Mouse (Mus musculus): ENCODE measurements around the gene Caly.
A peak's percentile ranks its signal among the peaks of the same experiment; 100 is the strongest.

Caly gene

DNA sequence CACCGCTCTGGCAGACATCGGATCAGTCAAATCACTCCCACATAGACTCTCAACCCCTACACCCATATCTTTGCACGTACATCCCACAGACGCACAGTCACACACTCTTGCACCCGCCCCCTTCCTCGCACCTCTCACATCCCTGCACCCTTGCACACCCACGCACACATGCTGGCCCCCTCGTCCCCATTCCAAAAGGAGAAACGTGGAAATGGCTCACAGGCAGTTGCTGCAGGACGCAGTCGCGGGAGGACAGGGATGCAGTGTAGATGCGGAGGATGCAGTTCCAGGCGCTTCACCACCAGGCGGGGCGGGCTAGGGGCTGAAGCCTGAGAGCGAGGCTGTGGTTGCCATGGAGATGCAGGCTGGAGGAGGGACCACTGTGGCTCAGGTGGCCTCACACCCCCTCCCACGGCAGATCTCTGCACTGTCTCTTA, at the start of gene Caly:
Gene Caly (minus strand): TSS at position 307 of the 437 bp plus-strand sequence.
- DNase-seq (ENCODE audit: low spot score): no peak

DNA sequence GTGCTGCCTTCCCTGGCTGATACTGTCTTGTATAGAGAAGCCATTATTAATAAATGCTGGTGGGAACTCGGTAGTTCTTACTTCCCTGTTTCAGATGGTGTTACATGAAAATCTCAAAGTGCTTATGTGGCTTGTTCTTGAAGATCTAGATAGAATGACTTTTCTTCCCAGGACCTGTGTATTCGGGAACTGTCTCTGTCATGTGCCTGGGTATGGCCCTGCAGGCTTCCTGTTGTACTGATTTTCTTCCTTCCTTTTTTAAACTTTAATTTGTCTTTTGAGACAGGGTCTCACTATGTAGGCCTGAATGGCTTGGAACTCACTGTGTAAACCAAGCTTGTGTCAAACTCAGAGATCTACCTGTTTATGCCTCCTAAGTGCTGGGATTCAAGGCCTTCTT, 45.6 kb upstream of the Caly start:
- no peak for DNase-seq (ENCODE audit: low spot score)

DNA sequence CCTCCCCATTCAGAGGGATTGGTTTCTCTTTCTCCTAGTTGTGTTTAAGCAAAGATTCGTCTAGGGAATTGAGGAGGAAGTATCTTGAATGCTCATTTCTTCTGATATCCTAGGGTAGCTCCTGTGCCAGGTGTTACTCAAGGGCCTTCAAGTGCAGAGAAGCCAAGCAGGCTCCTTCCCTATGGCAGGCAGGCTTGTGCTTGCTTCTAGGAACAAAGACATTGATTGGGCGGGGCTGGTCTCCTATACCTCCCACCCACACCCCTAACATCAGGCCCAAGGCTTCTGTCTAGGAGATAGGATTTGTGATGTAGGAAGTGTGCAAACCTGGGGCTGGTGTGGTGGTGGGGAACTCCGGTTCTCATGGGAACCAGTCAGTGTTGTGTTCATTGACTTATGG, 44.6 kb upstream of the Caly start:
- no peak for DNase-seq (ENCODE audit: low spot score)

DNA sequence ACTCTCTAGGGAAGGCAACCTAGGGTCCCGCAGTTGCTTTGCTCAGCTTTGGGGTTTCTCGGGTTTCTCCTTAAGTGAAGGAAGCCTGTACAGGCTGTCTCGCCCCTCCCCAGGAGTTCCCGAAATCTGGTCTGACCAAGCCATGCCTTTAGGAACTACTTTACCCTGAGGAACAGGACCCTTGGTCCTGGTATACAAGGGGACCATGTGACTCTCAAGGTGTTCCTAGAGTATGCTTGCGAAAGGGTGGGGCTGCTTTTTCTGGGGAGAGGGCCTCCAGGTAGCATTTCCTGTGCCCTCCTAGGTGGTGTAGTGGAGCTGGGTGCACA, 43.6 kb upstream of the Caly start:
- DNase-seq (ENCODE audit: low spot score): no peak

DNA sequence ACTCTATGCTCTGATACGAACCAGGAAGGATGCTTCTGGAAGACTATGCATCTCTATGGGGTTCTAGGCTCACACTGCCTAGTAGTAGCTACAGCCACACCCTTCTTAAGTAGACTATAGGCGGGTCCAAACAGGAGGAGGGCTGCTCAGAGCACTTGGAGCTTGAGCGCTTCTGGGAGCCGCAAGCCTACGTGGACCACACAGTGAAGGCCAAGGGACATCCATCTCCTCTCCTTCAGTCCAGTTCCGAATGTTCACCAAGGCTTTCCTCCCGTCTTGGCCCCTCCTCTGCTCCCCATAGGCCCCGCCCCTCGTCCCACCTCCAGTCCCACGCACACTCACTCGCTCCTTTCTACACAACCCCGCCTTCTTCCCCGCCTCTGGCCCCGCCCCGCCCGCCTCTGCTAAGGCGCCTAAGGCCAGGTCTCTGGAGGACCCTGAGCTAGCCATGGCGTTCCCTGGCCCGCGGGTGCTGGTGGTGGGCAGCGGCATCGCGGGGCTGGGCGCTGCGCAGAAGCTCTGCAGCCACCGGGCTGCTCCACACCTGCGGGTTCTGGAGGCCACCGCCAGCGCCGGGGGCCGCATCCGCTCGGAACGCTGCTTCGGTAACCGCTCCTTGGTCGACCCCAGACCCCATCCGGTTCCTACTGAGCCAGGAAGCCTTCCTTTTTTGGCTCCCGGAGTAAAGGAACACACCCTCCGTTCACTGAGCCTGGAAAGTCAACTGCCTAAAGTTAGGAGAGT, 43.1 kb upstream of the Caly start:
- peak; percentile 97 for DNase-seq (ENCODE audit: low spot score)

DNA sequence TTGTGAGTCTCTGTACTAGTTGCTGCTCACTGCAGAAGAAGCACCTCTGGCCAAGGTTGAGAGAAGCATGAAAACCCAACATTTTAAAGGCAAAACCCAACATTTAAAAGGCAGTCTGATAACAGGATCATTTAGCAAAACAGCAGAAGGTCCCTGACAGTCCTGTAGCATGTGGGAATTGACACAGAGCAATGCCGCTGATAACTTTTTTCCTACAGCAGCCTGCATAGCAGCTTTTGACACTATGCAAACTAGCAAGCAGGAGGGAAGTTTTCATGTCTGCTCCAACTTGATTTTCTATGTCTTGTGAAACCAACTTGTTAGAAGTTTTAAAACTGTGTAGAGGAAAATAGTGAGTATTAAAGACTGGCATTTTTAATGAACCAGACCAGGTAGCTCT, 42.0 kb upstream of the Caly start:
- no peak for DNase-seq (ENCODE audit: low spot score)

DNA sequence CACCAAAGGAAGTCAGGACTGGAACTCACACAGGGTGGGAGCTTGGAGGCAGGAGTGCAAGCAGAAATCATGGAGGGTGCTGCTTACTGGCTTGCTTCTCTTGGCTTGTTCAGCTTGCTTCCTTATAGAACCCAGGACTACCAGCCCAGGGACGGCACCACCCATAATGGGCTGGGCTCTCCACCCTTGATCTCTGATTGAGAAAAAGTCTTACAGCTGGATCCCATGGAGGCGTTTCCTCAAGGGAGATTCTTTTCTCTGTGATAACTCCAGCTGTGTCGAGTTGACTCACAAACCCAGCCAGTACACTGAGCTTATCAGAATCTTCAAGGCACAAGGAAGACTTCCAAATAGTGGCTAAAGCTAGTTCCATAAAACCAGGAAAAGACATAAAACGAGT, 40.4 kb upstream of the Caly start:
- no peak for DNase-seq (ENCODE audit: low spot score)

DNA sequence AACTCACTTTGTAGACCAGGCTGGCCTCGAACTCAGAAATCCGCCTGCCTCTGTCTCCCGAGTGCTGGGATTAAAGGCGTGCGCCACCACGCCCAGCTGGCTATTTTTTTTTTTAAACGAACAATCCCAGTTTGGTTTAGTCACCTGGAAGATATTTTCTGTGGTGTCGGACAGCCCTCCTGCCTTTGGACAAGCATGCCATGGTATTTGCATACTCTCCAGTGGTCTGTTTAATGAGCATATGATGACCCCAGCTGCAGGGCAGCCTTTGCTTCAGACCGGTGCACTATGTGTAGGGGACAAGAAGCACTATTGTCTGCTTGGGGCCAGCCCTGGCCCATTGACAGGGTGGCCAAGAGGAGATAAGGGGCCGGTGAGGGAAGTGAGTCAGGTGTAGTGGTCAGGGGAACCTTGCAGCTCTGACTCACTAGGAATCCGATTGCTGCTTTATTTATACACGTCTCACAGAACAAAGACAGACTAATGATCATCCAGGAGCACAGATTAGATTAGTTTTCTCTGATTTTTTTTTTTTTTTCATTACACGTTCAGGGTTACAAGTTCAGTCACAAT, 39.1 kb upstream of the Caly start:
- peak; percentile 32 for DNase-seq (ENCODE audit: low spot score)

DNA sequence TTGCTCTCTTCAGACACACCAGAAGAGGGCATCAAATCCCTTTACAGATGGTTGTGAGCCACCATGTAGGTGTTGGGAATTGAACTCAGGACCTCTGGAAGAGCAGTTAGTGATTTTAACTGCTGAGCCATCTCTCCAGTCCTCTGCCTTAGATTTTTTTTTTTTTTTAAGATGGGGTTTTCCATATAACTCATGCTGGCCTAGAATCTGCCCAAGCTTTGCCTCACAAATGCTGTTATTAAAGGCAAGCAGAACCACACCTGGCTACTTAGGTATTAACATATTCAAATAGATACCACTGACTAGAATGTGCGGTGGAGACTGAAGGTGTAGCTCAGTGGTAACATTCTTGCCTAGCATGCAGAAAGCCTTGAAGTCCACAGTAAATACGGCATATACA, 38.1 kb upstream of the Caly start:
- DNase-seq (ENCODE audit: low spot score): no peak

DNA sequence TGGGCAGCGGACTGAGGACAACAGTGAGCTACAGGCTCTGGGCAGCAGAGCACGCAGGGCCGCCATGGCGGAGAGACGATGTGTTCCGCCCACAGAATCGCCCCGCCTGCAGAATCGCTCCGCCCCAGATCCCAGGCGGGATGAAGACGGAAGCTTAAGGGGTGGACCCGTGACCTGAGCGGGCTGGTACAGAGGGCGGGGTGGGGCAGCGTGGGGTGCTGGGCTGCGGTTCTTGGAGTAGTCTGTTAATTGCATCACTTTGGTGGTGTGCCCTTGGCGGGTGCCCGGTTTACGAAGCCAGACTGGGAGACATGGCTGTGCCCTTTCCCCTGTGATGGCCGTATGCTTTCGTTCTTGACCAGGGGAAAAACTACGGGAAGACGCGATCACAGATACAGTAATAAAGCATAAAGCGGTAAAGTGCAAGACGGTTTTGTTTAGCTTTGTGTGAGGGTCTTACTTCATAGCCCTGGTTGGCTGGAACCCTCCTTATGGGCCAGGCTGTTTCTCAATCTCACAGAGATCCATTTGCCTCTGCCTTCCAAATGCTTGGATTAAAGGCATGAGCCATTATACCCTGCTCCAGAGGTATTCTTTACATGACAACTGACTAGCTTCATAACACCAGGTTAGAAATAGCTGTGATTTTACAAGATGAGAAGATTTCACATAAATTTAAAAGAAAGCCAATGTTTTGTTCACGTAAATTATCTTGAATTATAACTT, 34.1 kb upstream of the Caly start, which contains the start of gene Echs1:
Gene Echs1 (minus strand): TSS at position 148 of the 726 bp plus-strand sequence.
- peak; percentile 93 for DNase-seq (ENCODE audit: low spot score)

DNA sequence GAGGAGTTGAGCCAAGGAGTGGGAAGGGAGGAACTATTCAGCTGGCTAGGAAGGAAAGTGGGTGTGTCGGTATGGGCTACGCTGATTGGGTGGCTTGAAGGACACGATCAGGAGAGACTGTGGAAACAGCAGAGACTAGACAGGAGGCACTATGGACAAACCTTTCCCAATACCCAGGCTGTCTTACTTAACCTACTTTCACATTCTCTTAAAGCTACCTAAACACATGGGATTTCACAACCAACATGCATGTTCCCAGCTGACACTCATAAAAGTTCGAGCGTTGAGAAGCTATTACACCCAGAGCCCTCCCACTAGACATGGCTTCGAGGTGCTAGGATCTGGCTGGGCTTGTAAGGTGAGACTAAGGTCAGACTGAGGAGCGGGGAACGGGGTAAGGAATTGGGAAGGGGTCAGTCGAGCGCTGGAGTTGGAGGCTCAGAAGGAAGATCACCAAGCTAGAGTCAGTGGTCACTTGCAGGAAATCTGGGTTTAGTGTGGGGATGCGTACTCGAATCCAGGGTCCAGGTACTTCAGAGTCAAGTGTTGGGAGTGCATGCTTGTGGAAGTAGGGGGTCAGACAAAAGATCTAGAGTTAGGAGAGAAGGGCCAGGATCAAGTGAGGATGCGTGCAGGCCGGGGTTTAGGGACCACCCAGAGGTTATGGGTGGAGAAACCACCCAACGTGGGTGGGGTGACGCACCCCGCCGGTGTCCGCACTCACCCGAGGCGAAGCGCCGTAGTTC, 33.4 kb upstream of the Caly start, which contains the start of gene Paox:
Gene Paox (plus strand): TSS at position 217 of the 746 bp plus-strand sequence.
- DNase-seq (ENCODE audit: low spot score): peak; percentile 70

DNA sequence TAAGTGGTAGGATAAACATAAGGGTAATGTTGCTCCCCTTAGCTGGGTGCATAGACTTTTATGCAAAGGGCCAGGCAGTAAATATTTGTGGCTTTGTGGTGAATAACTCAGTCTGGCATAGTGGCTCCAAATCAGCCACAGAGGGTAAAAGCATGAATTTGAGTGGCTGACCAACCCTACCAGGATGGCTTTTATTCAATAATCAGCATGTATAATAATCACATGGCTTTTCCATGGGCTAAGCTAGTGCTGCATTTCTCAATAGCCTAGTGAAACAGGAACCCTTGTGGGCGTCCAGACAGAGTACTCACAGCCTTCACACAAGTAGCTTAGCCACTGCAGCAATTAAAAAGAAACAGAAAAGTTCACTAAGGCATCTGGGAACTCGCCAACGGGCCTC, 29.6 kb upstream of the Caly start:
- DNase-seq (ENCODE audit: low spot score): no peak

DNA sequence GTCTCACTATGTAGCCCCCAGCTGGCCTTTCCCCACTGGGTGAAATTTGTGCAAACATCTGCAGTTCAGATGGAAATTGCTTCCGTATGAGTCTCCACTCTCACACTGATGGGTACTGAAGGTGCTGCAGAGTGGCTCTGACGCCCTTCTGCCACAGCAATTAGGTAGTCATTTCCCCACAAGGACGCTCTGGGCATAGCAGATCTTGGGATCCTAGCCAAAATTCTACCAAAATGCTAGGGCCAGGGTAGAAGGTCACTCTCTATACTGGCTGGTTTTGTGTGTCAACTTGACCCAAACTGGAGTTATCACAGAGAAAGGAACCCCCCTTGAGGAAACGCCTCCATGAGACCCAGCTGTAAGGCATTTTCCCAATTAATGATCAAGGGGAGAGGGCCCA, 21.7 kb upstream of the Caly start:
- DNase-seq (ENCODE audit: low spot score): no peak

DNA sequence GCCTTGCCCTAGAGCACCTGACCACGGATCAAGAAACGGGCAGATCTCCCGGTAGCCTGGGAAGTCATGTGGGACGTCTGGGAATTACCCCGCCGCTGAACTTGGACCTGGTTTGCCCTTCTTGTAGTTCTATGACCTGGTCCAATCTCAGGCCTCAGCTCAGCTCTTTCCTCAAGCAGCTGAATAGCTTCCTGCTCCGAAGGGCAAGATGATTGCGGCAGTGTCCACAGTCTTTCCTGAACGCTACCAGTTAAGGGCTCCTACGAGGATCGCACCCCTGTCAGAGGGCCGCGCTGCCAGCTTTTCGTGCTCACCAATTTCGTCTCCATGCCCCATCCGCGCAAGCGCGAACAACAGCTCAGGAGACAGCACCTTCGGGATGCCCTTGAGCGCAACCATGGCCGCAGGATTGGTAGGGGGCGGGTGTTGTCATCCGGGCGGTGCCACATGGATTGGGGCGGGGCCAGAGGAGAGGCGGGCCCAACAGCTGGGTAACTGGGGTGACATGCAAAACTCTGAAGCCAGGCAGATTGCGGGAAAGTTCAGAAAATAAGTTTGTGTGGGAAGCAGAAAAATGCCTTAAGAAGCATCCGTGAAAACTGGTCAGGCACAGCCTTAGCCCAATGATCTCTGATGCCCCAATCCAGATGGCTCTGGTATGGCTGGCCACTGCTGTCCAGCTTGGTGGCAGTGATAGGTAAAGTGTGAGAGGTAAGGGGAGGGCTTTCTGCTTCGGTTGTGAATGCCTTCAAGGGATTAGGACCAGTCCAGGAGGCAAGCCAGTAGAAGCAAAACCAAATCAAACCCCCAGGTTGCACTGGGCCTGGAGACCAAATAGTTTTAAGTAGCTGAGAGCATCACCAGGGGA, 19.9 kb upstream of the Caly start, which contains the start of gene Fuom:
Gene Fuom (minus strand): TSS at position 449 of the 868 bp plus-strand sequence.
- peak; percentile 91 for DNase-seq (ENCODE audit: low spot score)

DNA sequence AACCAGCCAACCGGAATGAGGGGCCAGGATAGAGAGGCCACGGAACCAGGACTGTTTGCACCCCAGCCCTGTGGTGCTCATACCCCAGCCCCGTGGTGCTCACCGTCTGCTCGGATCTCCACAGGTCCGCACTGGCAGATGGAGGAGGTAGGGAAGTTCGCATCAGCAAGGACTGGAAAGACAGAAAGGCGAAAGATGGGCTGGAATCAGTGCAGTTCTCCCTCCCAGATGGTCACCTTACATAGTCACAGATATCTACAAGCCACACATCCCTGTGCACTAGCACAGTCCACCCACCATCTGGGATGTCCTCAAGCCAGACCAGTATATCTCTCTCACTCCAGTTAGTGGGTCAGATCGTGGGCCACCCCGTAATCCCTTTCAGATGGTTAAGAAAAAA, 19.1 kb upstream of the Caly start:
- DNase-seq (ENCODE audit: low spot score): no peak

DNA sequence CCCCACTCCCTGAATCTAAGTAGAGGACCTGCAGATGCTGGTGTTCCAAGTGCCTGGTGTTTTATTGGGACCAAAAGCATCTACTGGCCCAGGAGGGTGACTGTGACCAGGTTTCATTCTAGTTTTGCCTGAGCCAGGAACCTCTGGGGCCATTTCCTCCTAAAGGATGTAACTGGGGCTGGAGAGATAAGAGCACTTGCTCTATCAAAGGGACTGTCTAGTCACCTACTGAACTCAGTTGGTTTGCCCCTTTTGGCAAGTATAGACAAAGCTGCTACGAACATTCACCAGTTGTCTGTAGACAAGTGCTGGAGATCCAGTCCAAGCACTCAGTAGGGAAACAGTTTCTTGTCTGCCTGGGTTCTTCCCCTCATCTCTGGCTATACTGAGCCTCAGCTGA, 16.1 kb upstream of the Caly start:
- no peak for DNase-seq (ENCODE audit: low spot score)

DNA sequence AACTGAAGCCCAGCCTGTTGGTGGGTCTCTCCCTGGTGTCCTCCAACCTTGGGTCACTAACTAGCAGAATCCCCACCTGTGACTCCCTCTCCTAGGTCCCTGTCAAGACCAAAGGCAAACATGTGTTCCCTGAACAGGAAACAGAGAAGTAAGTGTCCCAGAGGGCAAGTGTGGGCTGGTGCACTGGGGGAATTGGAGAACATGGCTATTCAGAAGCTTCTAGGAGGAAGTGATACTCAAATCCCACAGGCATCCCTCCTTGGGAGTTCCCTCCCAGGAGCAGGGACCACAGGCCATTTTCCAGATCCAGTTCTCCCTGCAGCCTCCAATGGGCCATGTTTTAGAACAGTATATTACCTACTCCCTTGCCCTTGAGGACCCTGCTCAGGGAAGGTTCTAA, 13.7 kb upstream of the Caly start:
- DNase-seq (ENCODE audit: low spot score): no peak

DNA sequence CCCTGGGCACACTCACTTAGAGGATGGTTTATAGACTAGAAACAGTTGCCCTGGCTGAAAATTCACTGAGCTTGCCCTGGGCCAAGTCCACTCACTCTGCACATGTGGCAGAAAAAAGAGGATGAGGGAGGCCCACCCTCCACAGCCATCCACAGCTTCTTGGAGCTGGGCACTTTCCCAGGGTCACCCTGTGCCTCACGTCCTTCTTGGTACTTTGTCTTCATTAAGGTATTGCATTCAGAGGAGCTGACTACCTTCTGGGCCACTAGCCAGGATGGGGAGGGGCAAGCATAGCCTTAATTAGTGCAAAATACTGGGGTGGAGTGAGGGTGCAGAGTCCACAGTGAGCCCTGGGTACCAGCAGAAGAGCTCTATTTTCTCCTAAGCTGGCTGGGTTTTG, 13.2 kb upstream of the Caly start:
- no peak for DNase-seq (ENCODE audit: low spot score)

DNA sequence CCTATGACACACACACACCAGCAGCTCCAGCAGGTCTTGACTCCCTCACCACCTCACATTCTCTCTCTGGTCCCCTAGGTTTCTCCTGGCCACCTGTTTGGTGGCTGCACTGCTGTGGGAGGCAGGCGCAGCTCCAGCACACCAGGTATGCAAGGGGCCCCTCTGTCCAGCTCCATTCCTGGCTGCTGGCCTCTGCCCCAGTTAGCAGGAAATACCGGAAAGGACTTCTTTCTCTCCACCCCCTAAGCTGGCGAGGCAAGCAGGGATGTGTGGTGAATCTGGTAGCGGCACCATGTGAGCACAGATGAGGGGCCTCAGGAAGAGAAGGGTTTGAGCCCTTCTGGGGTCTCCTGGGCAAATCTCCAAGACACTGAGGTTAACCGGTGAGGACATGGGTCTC, 12.6 kb upstream of the Caly start:
- DNase-seq (ENCODE audit: low spot score): peak; percentile 69

DNA sequence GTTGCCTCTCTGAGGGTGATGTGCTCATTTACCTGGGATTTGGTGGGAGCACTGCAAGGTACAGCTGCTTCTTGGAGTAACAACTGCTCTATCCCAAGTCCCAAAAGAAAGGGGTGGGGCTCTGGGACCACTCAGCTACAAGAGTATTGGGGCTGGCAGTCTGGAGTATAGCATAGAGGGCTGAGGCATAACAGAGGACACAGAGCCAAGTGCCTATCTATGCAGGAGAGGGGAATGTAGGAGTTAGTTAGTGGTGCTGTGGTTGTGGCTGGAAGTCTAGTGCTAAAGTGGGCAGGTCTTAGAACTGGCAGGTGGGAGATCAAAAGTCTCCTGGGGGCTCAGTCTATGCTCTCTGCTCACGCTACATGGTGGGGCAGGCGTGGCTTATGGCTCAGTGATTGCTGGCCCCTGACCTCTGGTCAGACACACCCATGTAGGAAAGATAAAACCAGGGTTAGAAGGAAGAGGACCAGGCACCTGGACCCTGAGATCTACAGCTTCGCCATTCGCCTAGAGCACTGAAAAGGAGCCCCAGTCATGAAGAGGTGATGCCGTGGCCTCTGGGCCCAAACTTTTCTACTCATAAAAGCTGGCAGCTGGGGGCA, 10.7 kb upstream of the Caly start, which contains the start of gene Prap1:
Gene Prap1 (plus strand): TSS at position 472 of the 605 bp plus-strand sequence.
- no peak for DNase-seq (ENCODE audit: low spot score)

DNA sequence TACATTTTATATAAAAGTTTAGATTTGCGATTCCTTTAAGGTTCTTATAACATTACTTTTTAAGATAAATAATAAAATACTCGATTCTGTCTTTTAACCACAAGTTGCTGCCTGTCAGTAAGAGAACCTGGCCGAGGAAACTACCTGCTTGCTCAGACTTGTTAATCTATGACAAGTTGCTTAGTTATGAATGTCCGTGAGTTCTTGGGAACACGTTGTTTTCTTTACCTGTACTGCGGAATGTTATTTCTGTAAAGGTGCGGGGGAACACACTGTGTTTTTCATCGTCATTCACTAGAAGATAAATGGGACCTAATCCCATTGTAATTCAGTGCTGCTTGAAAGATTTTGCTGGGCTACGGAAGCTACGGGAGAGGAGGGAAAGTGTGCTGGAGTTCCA, 8.3 kb upstream of the Caly start:
- DNase-seq (ENCODE audit: low spot score): peak; percentile 27

Measured in urinary bladder, postnatal 14 days (tissue).